Mouse (Mus musculus): ENCODE measurements around the gene Myct1. TPM values are rescaled to one million over a fixed set of nuclear protein-coding genes. Genes with fewer than 3 reads are reported as not detected.

The Myct1 gene
- polyA plus RNA-seq (2021) = not detected

- H3K27me3 ChIP-seq = peaks cover 42% of the 10 kb centered on the region
- TF ChIP-seq CTCF (IDR thresholded peaks at IDR 0.05) = no peak
- CTCF ChIA-PET = no interaction called here
- DNase-seq (ENCODE audit: low read depth, low spot score) (no peak), ATAC-seq (no peak)
- in situ Hi-C loops (cut with MboI; ENCODE audit: low pct_unique_long_range_greater_than_20kb) = no loop called here
- POLR2A ChIA-PET = no interaction called here
Measured at GRCm38 (mm10) chr10:5593464-5593863, at the start of gene Myct1. Myct1 (plus strand) TSS chr10:5593775.

- in situ Hi-C loops (cut with MboI; ENCODE audit: low pct_unique_long_range_greater_than_20kb) = no loop called here
- H3K27me3 ChIP-seq = peaks cover 25% of the 10 kb centered on the region
- POLR2A ChIA-PET = no interaction called here
- DNase-seq (ENCODE audit: low read depth, low spot score) = no peak
- TF ChIP-seq CTCF (IDR thresholded peaks at IDR 0.05) = no peak
- CTCF ChIA-PET = interaction anchor here (1.1 kb wide), 1 partner anchor 30 kb away, joined by 4 read pairs; no protein-coding TSS in a partner anchor
- no peak for ATAC-seq
Measured at GRCm38 (mm10) chr10:5546428-5546827, 47.1 kb upstream of the Myct1 start.

DNA sequence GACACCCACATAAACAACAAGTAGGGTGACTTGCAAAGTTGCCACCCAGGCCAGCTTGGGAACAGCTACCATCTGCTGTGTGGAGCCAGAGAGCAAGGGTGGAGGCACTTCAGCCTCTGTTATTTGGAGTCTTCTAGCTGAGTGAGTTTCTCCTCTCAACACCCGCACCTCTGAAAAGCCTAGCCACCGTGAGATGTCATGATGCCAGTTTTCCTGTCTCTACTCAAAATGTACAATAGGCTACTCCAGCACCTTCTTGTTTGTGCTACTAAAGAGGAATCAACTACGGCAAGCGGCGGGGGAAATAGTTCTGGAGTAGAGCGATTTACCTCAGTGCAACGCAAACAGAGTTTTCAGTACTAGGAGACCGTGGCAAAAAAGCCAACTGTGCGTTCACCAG, 45.8 kb upstream of the Myct1 start:
- in situ Hi-C loops (cut with MboI; ENCODE audit: low pct_unique_long_range_greater_than_20kb) = no loop called here
- CTCF ChIA-PET = no interaction called here

GRCm38 (mm10) chr10:5548651-5549050, 44.9 kb upstream of the Myct1 start:
- in situ Hi-C loops (cut with MboI; ENCODE audit: low pct_unique_long_range_greater_than_20kb) = no loop called here
- ChIA-PET CTCF (no interaction called here), POLR2A (no interaction called here)
- H3K27me3 ChIP-seq = peaks cover 33% of the 10 kb centered on the region
- ATAC-seq (no peak), DNase-seq (ENCODE audit: low read depth, low spot score) (no peak)
- no peak for TF ChIP-seq CTCF (IDR thresholded peaks at IDR 0.05)

More for the DNA sequence above, 45.8 kb upstream of the Myct1 start:
- H3K27me3 ChIP-seq = peaks cover 26% of the 10 kb centered on the region
- no peak for DNase-seq (ENCODE audit: low read depth, low spot score)
- ATAC-seq = no peak
- POLR2A ChIA-PET = no interaction called here
- no peak for TF ChIP-seq CTCF (IDR thresholded peaks at IDR 0.05)

GRCm38 (mm10) chr10:5549871-5550167, 43.8 kb upstream of the Myct1 start:
- H3K27me3 ChIP-seq = peaks cover 37% of the 10 kb centered on the region
- DNase-seq (ENCODE audit: low read depth, low spot score) (no peak), ATAC-seq (no peak)
- CTCF ChIA-PET = interaction anchor here (0.9 kb wide), 1 partner anchor 17 kb away, joined by 3 read pairs; no protein-coding TSS in a partner anchor
- in situ Hi-C loops (cut with MboI; ENCODE audit: low pct_unique_long_range_greater_than_20kb) = no loop called here
- POLR2A ChIA-PET = no interaction called here
- no peak for TF ChIP-seq CTCF (IDR thresholded peaks at IDR 0.05)

- in situ Hi-C loops (cut with MboI; ENCODE audit: low pct_unique_long_range_greater_than_20kb) = no loop called here
- ChIA-PET POLR2A (no interaction called here), CTCF (no interaction called here)
- TF ChIP-seq CTCF (IDR thresholded peaks at IDR 0.05) = no peak
- H3K27me3 ChIP-seq = peaks cover 40% of the 10 kb centered on the region
- no peak for DNase-seq (ENCODE audit: low read depth, low spot score)
- no peak for ATAC-seq
Measured at GRCm38 (mm10) chr10:5550168-5551021, 43.2 kb upstream of the Myct1 start.

- in situ Hi-C loops (cut with MboI; ENCODE audit: low pct_unique_long_range_greater_than_20kb) = no loop called here
- ATAC-seq = no peak
- POLR2A ChIA-PET = no interaction called here
- no peak for TF ChIP-seq CTCF (IDR thresholded peaks at IDR 0.05)
- H3K27me3 ChIP-seq = peaks cover 44% of the 10 kb centered on the region
- no peak for DNase-seq (ENCODE audit: low read depth, low spot score)
- CTCF ChIA-PET = no interaction called here
Measured at GRCm38 (mm10) chr10:5551382-5551781, 42.2 kb upstream of the Myct1 start, which contains the start of gene Syne1. Syne1 (minus strand) TSS chr10:5551482.

GRCm38 (mm10) chr10:5554941-5555340, 38.6 kb upstream of the Myct1 start:
- ATAC-seq (no peak), DNase-seq (ENCODE audit: low read depth, low spot score) (no peak)
- in situ Hi-C loops (cut with MboI; ENCODE audit: low pct_unique_long_range_greater_than_20kb) = no loop called here
- no peak for TF ChIP-seq CTCF (IDR thresholded peaks at IDR 0.05)
- ChIA-PET POLR2A (no interaction called here), CTCF (interaction anchor here (0.7 kb wide), 1 partner anchor 60 kb away, joined by 3 read pairs; no protein-coding TSS in a partner anchor)
- peaks cover 37% of the 10 kb centered on the region for H3K27me3 ChIP-seq

- no peak for DNase-seq (ENCODE audit: low read depth, low spot score)
- ATAC-seq = no peak
- ChIA-PET CTCF (no interaction called here), POLR2A (no interaction called here)
- in situ Hi-C loops (cut with MboI; ENCODE audit: low pct_unique_long_range_greater_than_20kb) = no loop called here
- H3K27me3 ChIP-seq = peaks cover 18% of the 10 kb centered on the region
- no peak for TF ChIP-seq CTCF (IDR thresholded peaks at IDR 0.05)
Measured at GRCm38 (mm10) chr10:5558808-5559207, 34.8 kb upstream of the Myct1 start.

DNA sequence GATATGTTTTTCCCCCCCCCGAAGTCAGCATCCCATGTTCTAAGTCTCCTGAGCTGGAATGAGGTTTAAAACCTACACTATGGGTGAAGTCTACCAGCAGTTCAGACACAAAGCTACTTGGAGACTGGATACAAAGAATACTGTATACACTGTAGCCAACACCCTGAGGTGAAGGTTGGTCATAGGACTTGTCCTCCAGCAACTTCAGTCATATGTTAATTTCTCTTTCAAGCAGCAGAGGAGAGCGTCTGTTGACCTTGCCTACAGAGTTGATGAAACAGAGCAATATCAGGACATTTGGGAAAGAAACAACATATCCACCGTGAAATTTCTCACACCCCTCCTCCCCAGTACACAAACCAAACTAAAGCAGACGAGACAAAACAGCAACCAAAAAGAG, 33.0 kb upstream of the Myct1 start:
- ATAC-seq (no peak), DNase-seq (ENCODE audit: low read depth, low spot score) (no peak)
- TF ChIP-seq CTCF (IDR thresholded peaks at IDR 0.05) = no peak
- ChIA-PET POLR2A (no interaction called here), CTCF (no interaction called here)
- in situ Hi-C loops (cut with MboI; ENCODE audit: low pct_unique_long_range_greater_than_20kb) = no loop called here
- H3K27me3 ChIP-seq = peaks cover 8% of the 10 kb centered on the region

DNA sequence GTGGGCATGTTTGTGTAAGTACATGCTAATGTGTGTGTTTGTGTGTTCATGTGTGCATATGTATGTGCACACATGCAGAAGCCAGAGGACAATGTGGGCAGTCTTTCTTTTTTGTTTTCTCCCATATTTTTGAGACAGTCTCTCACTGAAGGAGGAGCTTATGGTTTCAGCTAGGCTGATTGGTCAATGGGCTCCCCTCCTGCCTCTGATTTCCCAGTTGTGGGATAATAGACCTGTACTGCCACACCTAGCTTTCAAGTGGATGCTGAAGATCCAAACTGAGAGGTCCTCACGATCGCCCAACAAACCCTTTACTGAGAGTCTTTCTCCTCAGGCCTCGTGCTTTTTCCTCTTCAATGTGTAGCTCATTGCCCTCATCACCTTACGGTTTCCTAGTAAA, 31.9 kb upstream of the Myct1 start:
- ATAC-seq (no peak), DNase-seq (ENCODE audit: low read depth, low spot score) (no peak)
- ChIA-PET CTCF (no interaction called here), POLR2A (no interaction called here)
- TF ChIP-seq CTCF (IDR thresholded peaks at IDR 0.05) = no peak
- in situ Hi-C loops (cut with MboI; ENCODE audit: low pct_unique_long_range_greater_than_20kb) = no loop called here
- peaks cover 4% of the 10 kb centered on the region for H3K27me3 ChIP-seq

GRCm38 (mm10) chr10:5568991-5569390, 24.6 kb upstream of the Myct1 start:
- in situ Hi-C loops (cut with MboI; ENCODE audit: low pct_unique_long_range_greater_than_20kb) = no loop called here
- peaks cover 2% of the 10 kb centered on the region for H3K27me3 ChIP-seq
- ChIA-PET POLR2A (no interaction called here), CTCF (no interaction called here)
- no peak for TF ChIP-seq CTCF (IDR thresholded peaks at IDR 0.05)
- DNase-seq (ENCODE audit: low read depth, low spot score) = no peak
- no peak for ATAC-seq
